Mouse (Mus musculus) gastrocnemius, adult 2 months (tissue): ENCODE data around the gene Serpinb11. TPM values are rescaled to one million over a fixed set of nuclear protein-coding genes. Genes with fewer than 3 reads are reported as not detected.

Experiments used
- DNase-seq: peaks from one replicate; pipeline ENCODE4 v3.0.0; 2022
- H3K27ac ChIP-seq: fragments of 200-600 bp; 2 replicates; pipeline ENCODE4 v1.8.1; 2022; ENCODE audit warnings: mild to moderate bottlenecking
- H3K4me3 ChIP-seq: fragments of 200-600 bp; 2 replicates; pipeline ENCODE4 v1.8.1; 2022; ENCODE audit warnings: mild to moderate bottlenecking, moderate library complexity
- CTCF ChIP-seq: fragments of 200-600 bp; IDR thresholded peaks from 2 replicates; pipeline ENCODE4 v1.8.1; 2022; ENCODE audit warnings: antibody characterized with exemption, mild to moderate bottlenecking, moderate library complexity
- intact Hi-C: fragments of 180-260 bp; cut with DNase I; formaldehyde crosslinking; loops from one replicate; pipeline ENCODE4 v1.15.1; 2025
- long read RNA-seq, 2 experiments: library from polyadenylated mRNA; stranded (forward); transcript quantifications; one replicate each; pipeline ENCODE4 v2.0.0; 2021
- total RNA-seq, 2 experiments: library from RNA; stranded (reverse); gene quantifications; 2 replicates each; pipeline ENCODE4 v1.2.3; 2021

The Serpinb11 gene
- total RNA-seq, result not detected
- long read RNA-seq, experiment 1, result 0 reads
- long read RNA-seq, experiment 2, result 0 reads

DNA sequence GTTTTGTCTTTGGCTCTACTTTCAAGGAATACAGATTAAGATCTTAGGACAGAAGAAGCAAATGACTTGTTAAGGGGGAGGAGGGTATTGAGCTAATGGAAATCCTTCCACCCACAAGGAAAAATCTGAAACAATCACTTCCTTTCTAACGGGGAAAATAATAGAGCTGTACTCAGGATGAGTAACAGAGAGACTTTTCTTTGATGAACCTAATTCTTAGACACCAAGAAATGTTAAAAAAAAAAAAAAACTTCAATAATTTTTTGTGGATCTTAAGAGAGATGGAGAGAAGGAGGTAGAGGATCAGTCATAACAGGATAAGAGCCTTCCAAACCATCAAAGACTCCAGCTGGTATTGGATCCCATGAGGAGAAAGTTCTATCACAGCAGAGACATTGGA lies at the start of gene Serpinb11:
Serpinb11 (plus strand) TSS at position 301 of the 400 bp plus-strand sequence.
- Histone ChIP-seq H3K27ac (no peak within 1 kb of the TSS), H3K4me3 (no peak within 1 kb of the TSS)
- no peak for DNase-seq
- TF ChIP-seq CTCF, result no peak
- intact Hi-C loops, result no loop called here

DNA sequence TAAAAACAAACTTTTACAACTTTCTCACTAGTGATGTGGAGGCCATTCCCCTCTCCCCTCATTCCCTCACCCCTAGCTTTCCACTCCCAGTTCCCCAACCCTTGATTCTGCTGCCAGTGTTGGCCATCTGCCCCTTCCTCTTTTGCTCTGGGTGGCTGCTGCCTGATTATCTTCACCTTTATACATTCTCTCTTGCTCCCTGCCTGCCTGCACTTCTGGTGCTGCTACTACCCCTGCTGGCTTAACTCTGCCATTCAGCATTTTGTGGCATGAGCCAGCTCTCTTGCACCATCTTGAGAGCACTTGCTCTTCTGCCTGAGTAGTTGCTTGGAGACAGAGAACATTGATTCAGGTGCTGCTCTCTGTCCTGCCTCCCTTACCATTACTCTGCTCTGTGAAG lies 15.0 kb upstream of the Serpinb11 start:
- no peak overlapping the region for H3K27ac ChIP-seq
- DNase-seq, result no peak
- intact Hi-C loops, result no loop called here
- no peak for TF ChIP-seq CTCF
- no peak overlapping the region for H3K4me3 ChIP-seq

DNA sequence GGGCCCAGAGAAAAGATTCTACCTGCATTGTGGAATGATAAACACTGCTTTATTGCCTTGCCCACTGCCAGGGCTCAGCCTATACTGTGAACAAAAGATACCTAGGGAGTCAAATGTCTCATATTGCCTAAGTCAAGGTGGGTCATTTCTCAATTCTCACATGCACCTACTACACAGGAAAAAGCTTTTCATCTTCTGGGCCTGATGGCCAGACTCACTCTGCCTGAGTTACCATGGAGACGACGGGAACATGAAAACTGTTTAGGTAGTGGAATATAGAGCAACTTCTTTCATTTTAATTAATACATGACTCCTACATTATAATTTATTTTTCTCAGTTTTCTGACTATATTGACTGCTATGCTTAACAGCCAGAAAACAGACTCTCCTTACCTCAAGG lies 14.2 kb upstream of the Serpinb11 start:
- Histone ChIP-seq H3K27ac (no peak overlapping the region), H3K4me3 (no peak overlapping the region)
- intact Hi-C loops, result no loop called here
- DNase-seq, result no peak
- TF ChIP-seq CTCF, result no peak

DNA sequence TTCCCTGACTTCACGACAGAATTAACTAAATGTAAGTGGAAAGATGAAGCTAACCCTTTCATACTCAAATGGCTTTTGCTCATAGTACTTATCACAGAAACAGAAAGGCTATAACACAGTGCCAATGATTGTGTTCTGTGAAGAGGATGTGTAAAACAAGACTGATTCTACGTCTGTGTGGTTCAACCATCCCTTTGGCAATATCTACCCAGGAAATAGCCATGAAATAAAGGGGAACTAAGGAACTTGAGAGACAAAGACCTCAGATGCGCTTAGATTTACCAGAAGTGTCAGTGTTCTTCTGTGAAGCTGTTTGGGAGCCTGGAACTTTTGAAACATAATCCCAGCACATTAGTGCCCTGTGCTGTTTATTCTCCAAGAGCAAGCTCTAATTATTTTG lies 10.6 kb upstream of the Serpinb11 start:
- no peak for TF ChIP-seq CTCF
- no peak for DNase-seq
- intact Hi-C loops, result no loop called here
- Histone ChIP-seq H3K4me3 (no peak overlapping the region), H3K27ac (no peak overlapping the region)

DNA sequence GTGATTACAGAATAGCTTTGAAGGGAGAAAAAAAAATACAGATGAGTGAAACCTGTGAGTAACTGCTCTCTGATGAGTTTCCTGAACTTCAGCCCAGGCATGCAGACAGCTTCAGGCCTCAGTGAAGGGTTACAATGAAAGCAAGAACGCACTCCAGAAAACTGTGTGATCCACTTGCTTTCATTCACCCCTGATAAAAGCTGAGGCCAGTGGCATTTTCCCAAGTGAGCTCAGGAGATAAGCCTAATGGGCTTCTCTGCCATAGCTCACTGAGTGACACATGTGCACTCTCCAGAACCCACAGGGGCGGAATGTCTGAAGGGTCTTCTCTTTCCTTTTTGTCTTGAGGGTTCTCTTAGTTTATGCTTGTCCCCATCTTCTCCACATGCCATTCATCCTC lies 9.9 kb upstream of the Serpinb11 start:
- DNase-seq, result no peak
- no peak for TF ChIP-seq CTCF
- intact Hi-C loops, result no loop called here
- Histone ChIP-seq H3K27ac (no peak overlapping the region), H3K4me3 (no peak overlapping the region)

DNA sequence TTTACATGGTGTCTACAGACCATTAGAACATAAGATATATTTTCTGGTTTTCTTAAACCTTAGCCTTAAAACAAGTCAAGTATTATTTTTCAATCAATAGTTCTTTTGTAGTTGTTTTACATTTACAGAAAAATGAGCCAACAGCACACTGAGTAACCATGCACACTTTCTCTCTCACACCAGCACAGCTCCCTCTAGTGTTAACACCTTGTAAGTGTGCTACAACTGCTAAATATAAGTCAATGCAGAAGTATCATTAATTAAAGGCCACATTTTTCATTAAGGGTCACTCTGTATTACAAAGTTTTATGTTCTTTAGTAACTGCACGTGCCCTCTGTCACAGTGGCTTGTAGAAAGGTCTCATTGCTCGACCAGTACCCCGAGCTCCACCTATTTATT lies 8.0 kb upstream of the Serpinb11 start:
- peak; percentile 32; the same call in 1 of the 2 replicates for TF ChIP-seq CTCF
- no peak overlapping the region for H3K4me3 ChIP-seq
- H3K27ac ChIP-seq, result no peak overlapping the region
- no peak for DNase-seq
- intact Hi-C loops, result no loop called here

DNA sequence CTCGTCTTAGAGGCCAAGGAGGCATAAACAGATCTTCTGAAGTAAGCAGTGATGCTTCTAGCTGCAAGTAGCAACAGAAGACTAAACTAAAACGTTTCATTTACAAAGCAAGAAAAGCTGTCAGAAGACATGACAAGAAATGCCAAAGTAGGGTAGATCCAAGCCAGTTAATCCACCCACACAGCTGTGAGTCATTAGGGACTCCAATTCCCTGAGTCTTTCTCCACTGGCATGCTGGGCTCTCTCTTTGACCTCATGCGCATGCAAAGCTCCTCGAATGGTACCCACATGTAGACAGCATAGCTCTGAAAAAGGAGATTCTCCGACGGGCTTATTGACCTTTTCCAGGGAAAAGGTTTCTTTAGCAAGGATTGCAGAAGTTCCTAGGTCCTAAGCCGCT lies 5.0 kb downstream of the Serpinb11 start:
- Histone ChIP-seq H3K27ac (no peak overlapping the region), H3K4me3 (no peak overlapping the region)
- TF ChIP-seq CTCF, result no peak
- no peak for DNase-seq
- intact Hi-C loops, result no loop called here

DNA sequence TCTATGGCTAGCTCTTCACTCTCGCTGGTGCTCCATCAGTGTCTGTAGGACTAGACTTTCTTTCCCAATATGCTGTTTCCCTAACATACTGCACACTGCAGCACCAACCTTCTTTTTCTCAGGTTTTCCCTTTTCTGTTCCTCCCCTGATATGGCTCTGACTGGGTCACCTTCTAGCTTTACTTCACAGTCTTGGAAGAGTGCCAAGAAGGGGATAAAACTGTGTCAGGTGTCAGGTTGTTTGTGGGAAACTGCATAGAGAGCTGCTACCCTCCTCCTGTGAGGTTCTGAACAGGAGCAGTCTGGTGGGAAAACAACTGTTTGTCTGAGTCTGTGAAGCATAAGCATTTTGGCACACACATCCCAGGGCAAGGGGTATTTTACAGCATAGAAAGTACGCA lies 7.9 kb downstream of the Serpinb11 start:
- Histone ChIP-seq H3K4me3 (no peak overlapping the region), H3K27ac (no peak overlapping the region)
- intact Hi-C loops, result no loop called here
- no peak for TF ChIP-seq CTCF
- no peak for DNase-seq

DNA sequence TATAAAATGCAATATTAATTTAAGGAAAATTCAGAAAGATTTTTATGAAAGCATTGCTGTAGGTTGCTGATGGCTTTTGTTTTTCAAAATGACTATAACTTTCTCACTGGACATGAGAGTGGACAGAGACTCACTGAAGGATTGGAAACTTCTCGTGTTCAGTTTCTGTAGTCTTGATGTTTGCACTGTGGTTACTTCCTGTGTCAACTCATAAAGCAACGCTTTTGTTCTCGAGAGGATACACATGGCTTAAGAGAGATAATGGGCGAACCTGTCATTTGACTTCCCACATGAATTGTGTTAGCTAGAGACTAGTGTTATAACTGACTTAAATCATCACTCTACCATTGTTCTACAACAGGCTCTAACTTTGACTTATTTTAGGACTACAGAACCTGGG lies 16.0 kb downstream of the Serpinb11 start:
- Histone ChIP-seq H3K27ac (no peak overlapping the region), H3K4me3 (no peak overlapping the region)
- TF ChIP-seq CTCF, result no peak
- DNase-seq, result no peak
- intact Hi-C loops, result no loop called here

DNA sequence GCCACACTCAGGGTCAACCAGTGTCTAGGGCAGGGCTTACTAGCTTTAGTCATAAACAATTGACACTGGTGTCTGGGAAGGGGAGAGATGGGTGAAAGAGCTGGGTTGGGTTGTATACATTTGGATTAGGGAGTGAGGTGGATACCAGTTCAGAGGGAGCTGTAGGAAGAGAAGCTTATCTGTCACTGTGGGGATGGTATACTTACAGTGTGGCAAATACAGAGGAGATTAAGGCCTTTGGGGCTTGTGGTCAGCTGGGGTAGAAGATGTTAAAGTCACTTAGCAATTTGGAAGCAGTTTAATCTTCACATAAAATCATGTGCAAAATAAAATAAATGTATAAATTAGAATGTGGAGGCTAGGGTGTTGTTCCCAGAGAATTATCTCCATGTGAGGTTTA lies 17.4 kb downstream of the Serpinb11 start:
- Histone ChIP-seq H3K27ac (no peak overlapping the region), H3K4me3 (no peak overlapping the region)
- intact Hi-C loops, result no loop called here
- TF ChIP-seq CTCF, result no peak
- no peak for DNase-seq

DNA sequence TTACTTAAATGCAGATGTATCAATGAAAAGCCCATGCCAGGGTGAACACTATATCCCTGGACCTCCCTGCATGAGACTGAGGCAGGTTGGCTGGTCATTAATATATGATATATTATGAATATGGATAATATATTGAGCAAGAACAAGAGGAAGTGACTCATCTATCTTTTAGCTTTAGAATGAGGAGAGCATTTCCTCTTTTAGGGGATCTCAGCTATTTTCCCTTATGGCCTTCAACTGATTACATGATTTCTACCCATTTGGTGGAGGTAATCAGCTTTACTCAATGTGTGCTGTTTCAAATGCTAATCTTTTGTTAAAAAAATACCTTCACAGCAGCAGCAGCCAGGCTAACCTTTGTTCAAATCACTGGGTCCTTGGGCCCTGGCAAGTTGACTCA lies 20.5 kb downstream of the Serpinb11 start:
- no peak overlapping the region for H3K4me3 ChIP-seq
- no peak for DNase-seq
- intact Hi-C loops, result no loop called here
- no peak for TF ChIP-seq CTCF
- no peak overlapping the region for H3K27ac ChIP-seq

DNA sequence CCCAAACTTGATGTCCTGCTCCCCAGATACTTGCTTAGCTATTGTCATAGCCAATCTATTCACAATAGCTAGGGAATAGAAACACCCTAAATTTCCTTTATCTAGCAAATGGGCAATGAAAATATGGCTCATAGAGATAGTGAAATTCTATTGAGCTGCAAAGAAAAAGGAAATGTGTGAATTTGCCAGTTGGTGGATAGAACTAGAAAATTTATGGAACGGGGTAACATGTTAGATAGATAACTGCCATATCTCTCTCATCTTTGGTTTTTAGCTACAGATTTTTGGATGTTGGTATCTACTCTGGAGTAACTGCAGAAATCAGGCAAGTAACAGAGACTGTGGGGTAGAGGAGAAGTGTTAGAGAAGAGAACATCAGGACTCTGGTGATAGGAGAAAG lies 21.4 kb downstream of the Serpinb11 start:
- intact Hi-C loops, result no loop called here
- no peak overlapping the region for H3K27ac ChIP-seq
- no peak for TF ChIP-seq CTCF
- no peak for DNase-seq
- H3K4me3 ChIP-seq, result no peak overlapping the region

DNA sequence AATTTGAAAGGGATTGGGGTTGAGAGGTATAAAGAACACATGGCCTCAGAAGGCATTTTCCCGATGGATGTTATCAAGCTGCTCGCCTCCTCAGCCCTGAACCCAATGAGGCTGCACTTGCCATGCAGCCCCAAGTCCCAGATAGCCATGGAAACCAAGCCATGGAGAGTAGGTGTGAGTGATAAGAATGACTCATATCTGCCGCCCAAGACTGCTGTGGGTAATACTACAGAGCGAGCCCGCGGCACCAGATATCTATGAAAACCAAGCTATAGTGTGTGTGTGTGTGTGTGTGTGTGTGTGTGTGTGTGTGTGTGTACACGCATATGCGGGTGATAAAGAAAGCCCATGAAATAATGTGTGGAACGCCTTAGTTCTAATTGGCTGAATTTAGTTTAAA lies 23.5 kb downstream of the Serpinb11 start:
- intact Hi-C loops, result no loop called here
- no peak overlapping the region for H3K27ac ChIP-seq
- DNase-seq, result no peak
- TF ChIP-seq CTCF, result no peak
- H3K4me3 ChIP-seq, result no peak overlapping the region

DNA sequence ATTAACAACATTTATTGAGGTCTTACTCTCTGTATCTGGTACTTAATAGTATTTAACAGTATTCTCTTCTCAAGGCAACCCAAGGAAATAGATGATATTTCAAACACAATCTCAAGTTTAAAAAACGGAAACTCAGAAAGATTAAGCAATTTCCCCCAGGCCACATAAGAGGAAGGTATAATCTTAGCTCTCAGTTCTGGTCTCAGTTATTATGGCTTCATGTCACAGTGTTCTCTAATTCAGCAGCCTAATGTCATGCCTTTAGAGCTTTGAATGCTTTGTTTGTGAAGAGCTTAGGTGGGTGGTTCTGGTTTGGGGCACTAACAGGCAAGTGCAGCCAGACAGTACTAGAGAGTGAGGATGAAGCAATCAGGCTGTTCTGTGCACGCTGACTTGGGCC lies 28.8 kb downstream of the Serpinb11 start:
- DNase-seq, result no peak
- intact Hi-C loops, result no loop called here
- H3K27ac ChIP-seq, result no peak overlapping the region
- H3K4me3 ChIP-seq, result no peak overlapping the region
- no peak for TF ChIP-seq CTCF

DNA sequence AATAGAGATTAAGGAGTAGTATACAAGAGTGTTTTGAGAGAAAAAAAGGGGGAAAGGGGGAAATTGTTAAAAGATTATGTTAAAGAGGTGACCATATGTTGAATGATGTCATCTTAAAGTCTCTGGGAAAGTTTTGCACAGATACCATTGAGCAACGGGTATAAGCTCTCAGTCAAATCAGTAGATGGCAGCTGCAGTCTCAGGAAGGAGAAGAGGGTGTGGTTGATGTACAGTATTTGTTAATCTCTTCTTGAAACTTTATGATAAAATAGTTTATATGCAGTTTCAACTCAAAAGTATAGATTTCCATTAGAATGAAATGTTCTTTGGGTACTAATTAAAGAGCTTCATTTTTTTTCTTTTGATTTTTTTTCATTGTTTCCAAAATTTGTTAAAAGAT lies 36.5 kb downstream of the Serpinb11 start:
- no peak for DNase-seq
- no peak for TF ChIP-seq CTCF
- H3K27ac ChIP-seq, result no peak overlapping the region
- no peak overlapping the region for H3K4me3 ChIP-seq
- intact Hi-C loops, result no loop called here
